Mouse (Mus musculus): Measurements from ENCODE around the gene Nrxn3. TPM values are rescaled to one million over a fixed set of nuclear protein-coding genes. Genes with fewer than 3 reads are reported as not detected.

Nrxn3 gene
- total RNA-seq, 2 experiments from 2014 or later: 147 to 197 TPM

DNA sequence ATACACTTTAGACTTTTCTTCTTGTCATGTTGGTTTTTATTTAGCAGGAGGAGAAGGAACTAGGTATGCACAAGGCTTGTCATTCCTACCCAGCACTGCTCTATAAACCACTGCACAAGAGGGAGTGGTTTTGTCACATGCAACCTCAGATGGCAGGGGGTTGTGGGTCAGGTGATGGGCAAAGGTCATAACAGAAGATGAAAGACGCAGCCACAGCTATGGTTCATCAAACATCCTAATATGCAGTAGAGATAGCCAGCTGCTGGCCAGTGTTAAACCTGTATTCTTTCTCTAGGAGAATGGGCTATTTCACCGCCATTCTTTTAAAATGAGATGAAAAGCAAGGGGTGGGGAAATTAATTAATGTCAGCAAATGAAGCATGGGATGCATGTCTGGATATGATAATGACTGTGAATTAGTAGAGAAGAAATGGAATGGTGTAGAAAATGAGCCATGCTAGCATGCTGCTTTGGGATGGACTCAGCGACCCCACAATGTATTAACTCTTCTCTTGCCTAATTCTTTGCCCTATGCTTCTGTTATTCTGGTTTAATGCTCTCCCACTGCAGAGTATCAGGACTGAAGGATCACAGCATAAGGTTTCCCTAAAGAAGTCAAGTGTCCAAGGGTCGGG, 313.4 kb downstream of the Nrxn3 start:
- DNase-seq (ENCODE audit: extremely low spot score in 1 of 2, low spot score in 1 of 2): no peak

DNA sequence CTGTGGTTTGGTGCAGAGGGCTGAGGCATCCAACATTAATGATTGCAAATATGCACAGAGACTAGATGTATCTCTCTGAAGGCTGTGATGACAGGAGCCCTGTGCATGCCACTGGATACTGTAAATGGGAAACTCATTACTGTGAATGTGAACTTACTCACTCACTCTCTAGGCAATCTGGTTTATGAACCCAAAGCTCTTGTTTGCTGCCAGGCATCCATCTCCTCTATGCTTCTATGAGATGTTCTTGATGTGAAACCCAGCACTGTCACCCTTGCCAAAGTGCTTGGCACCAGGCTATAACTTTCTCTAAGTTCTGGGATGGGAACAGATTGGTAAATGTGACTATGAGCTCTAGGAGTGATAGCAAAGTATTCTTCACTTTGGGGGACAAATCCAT, 317.5 kb downstream of the Nrxn3 start:
- no peak for DNase-seq (ENCODE audit: extremely low spot score in 1 of 2, low spot score in 1 of 2)

DNA sequence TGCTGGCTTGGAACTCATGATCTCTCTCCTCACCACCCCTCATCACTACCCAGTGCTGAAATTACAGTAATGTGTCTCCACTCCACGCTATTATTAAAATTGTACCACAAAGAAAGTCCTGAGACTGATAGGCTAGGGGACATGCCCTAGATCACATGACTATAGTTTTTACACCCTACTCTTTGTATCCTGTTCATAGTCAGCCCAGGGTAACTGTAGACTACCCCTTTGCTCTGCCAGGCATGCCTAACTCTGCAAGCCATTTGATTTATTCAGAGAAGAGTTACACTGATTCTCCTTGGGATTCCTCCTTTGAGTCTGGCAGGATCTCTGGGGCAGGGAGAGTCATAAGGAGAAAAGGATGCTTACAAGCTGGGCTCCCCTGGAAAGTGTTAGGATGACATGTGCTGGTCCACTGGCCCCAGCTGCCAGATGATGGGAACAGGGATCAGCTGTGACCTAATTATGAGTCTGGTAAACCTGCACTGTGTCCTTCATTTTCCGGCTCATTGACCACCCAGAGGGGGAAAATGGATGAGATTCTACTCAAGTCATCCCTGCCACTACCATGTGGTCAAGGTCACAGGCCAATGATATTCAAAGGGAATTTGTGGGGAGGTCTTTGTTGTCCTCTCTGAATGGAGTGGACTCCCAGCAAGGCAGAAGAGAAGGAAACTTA, 318.9 kb downstream of the Nrxn3 start:
- DNase-seq (ENCODE audit: extremely low spot score in 1 of 2, low spot score in 1 of 2): no peak

DNA sequence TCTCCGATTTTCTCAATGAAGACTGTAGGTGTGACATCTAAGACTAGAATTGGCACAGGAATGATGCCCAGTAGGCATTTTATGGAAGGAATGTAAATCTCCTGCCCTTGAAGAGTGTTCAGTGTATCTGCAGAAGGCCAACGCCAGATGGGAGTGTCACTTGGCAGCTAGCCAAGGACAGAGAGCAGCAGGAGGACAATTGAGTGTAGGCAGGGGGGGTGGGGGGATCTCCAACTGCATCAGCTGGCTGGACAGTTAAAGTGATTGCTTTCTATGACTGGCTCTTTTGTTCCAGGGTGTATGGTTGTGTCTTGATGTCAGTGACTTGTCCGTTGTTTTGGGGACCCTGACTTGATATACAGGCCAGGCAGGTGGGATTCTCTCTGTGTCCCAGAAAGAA, 326.6 kb downstream of the Nrxn3 start:
- DNase-seq (ENCODE audit: extremely low spot score in 1 of 2, low spot score in 1 of 2): no peak

- DNase-seq (ENCODE audit: extremely low spot score in 1 of 2, low spot score in 1 of 2): no peak
These were observed 327.0 kb downstream of the Nrxn3 start for GRCm38 (mm10) chr12:89049686-89050085.

DNA sequence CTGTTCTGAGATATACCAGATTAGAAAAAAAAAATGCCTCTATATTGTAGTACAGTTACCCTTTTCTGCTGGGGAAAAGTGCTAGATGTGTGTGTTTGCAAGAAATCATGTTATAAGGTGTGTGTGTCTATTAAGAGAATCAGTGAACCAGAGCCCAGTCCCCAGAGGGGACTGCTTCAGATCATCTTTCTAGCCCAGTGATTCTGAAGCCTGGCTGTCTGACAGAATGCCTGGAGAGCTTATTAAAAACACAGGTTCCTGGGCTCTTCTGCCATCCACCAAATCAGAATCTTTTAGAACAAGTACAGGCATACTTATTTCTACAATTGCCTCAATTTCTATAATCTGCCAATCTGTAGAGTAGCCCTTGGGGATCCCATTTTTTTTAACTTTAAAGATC, 349.8 kb downstream of the Nrxn3 start:
- no peak for DNase-seq (ENCODE audit: extremely low spot score in 1 of 2, low spot score in 1 of 2)

DNA sequence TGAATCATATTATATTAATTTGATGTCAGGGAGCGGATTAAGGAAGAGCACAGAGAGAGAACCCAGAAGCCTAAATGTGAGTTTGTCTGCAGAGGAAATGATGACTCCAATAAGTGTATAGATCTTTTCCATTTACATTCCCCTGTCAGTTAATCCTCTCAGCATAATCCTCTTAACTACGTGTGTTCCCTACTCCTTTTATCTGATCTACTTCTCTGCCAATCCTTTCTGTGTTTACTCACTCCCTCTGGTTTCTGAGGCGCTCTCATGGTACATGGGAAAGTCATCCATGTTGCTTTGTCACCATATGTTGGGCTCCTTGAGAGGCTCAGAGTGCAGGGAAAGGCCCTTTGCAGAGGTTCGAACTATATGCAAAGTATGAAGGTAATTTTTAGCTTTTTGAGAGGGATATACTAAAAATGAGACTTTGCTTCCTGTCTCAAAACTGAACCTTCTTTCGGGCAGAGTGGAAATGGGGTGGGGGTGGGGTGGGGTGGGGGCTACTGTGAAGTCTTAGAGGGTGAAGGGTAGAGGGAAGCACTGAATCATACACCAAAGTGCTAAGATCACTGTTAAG, 350.6 kb downstream of the Nrxn3 start:
- DNase-seq (ENCODE audit: extremely low spot score in 1 of 2, low spot score in 1 of 2): no peak

GRCm38 (mm10) chr12:89074551-89075295, 352.0 kb downstream of the Nrxn3 start:
- peak in 1 of 2 experiments; percentile 6 for DNase-seq (ENCODE audit: extremely low spot score in 1 of 2, low spot score in 1 of 2)

- no peak for DNase-seq (ENCODE audit: extremely low spot score in 1 of 2, low spot score in 1 of 2)
These were observed 371.3 kb downstream of the Nrxn3 start for GRCm38 (mm10) chr12:89093806-89094479.

GRCm38 (mm10) chr12:89097561-89097960, 374.9 kb downstream of the Nrxn3 start:
- no peak for DNase-seq (ENCODE audit: extremely low spot score in 1 of 2, low spot score in 1 of 2)

GRCm38 (mm10) chr12:89106029-89106733, 383.5 kb downstream of the Nrxn3 start:
- peak; percentile 70 to 85 for DNase-seq (ENCODE audit: extremely low spot score in 1 of 2, low spot score in 1 of 2)

- no peak for DNase-seq (ENCODE audit: extremely low spot score in 1 of 2, low spot score in 1 of 2)
These were observed 384.4 kb downstream of the Nrxn3 start for GRCm38 (mm10) chr12:89106881-89107584.

GRCm38 (mm10) chr12:89109779-89110335, 387.2 kb downstream of the Nrxn3 start:
- no peak for DNase-seq (ENCODE audit: extremely low spot score in 1 of 2, low spot score in 1 of 2)

- DNase-seq (ENCODE audit: extremely low spot score in 1 of 2, low spot score in 1 of 2): no peak
These were observed 405.9 kb downstream of the Nrxn3 start for GRCm38 (mm10) chr12:89128602-89129001.

DNA sequence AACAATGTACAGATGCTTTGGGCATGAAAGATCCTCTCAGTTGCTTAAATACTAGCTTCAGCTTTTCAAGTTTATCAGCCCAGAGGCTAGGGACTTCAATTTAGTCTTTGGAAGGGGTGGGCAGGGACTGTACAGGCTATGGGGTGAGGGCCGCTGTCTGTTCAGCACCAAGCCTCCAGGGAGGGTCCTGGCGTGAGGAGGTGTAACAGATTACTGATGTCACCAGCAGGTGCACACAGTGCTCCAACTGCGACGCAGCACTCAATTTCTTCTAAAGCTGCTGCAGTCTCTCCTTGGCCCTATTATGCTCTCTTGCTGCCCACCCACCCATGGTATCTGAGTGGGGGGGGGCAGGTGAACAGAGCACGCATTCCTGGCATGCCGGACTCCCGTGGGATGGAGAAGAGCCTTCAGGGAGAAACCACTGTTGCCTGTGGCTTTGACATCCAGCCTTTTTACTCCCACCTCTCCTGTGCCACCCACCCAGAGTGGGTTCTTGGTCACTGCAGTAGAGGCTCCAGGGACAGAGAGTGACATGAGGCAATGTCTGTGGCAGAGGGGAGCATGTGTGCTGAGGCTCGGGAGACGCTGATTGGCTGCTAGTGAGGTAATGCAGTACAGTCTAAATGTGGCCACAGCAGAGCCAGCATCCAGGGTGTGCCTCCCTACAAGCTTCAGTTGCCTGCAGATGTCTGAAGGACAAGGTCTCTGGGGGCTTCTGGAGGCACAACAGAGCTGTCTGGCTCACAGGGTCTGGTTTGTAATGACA, 406.6 kb downstream of the Nrxn3 start:
- DNase-seq (ENCODE audit: extremely low spot score in 1 of 2, low spot score in 1 of 2): no peak

DNA sequence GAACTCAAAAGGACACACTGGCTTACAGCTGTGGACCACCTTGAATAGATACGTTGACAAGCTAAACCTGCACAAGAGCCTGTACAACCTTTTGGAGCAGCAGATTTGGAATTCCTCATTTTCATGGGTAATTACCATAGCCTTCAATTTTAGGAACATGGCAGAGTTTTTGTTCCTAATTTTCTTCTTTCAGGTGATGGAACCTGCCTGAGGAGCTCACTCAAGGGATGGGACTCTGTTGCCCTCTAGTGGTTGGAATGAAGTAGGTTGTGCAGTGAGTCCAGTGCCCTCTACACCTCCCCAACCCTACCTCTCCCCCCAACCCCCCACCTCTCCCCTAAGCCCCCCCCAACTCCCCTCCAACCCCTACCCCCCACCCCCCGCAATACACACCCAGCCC, 411.7 kb downstream of the Nrxn3 start:
- no peak for DNase-seq (ENCODE audit: extremely low spot score in 1 of 2, low spot score in 1 of 2)

DNA sequence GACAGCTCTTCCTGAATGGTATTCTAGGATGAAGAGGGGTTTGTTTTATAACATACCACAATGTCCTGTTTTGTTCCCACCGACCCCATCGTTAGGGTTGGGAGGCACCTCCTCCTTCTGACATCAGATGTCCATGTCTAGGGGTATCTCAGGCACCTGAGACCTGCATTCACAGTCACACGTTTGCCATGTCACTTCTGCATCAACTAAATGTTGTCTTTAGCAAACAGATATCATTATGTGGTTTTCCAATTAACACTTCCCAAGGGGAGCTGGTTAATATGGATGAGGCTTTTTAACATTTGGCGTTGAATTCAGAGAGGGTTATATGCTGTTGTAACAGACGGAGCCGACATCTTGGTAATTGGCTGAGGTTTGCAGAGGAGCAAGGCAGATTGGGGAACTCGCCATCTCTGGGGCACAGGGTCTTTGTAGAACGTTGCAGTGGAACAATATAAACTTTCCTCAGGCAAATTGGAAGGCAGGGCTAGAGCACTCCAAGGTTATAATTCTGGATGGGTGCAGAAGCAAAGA, 412.2 kb downstream of the Nrxn3 start:
- no peak for DNase-seq (ENCODE audit: extremely low spot score in 1 of 2, low spot score in 1 of 2)

DNA sequence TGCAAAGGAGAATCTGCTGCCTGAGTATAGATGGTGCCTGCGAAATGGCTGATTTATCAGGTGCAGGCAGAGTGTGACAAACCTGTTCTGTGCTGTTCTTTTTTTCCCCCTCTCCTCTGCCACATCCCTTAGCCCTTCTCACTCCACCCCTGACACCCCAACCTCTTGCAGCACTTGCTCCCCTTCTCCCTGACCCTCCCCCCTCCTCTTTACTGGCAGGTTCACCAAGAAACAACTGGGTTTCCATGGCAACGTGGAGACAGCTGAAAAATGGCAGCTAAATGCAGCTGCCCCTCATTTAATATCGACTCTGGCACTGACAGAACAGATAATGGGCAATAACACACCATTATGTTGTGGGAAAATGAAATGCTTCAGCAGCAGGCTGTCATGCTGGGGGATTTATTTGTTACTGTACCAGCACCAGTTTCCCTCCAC, 426.3 kb downstream of the Nrxn3 start:
- no peak for DNase-seq (ENCODE audit: extremely low spot score in 1 of 2, low spot score in 1 of 2)
